Mouse (Mus musculus) forebrain, embryonic 12.5 days (tissue): ENCODE measurements at regions not wholly inside any gene's neighbourhood (a gene's known extent, or its start where the extent isn't known, plus 50 kb on each side); places are given as distances from the start of the nearest gene placed in this dataset.

Source experiments
- ATAC-seq: fragments of 200-750 bp; cut with Nextera tagmentation; 2 replicates; pipeline ENCODE4 v1.8.0; 2017; ENCODE audit warnings: moderate TSS enrichment; ENCODE audit not compliant: low FRiP score
- H3K27ac ChIP-seq: fragments of 300-500 bp; sonication (generic); 2 replicates; pipeline ENCODE4 v1.5.1; 2016; ENCODE audit warnings: mild to moderate bottlenecking
- H3K27me3 ChIP-seq: fragments of 300-500 bp; sonication (generic); 2 replicates; pipeline ENCODE4 v1.6.1; 2016; ENCODE audit warnings: mild to moderate bottlenecking
- H3K36me3 ChIP-seq: fragments of 300-500 bp; sonication (generic); replicated peaks from 2 replicates; pipeline ENCODE4 v1.6.1; 2016; ENCODE audit warnings: mild to moderate bottlenecking
- H3K4me1 ChIP-seq: fragments of 300-500 bp; sonication (generic); 2 replicates; pipeline ENCODE4 v1.6.1; 2016
- H3K4me2 ChIP-seq: fragments of 300-500 bp; sonication (generic); 2 replicates; pipeline ENCODE4 v1.6.1; 2016; ENCODE audit warnings: mild to moderate bottlenecking, moderate library complexity
- H3K4me3 ChIP-seq: fragments of 300-500 bp; sonication (generic); replicated peaks from 2 replicates; pipeline ENCODE4 v1.5.1; 2016; ENCODE audit warnings: mild to moderate bottlenecking
- H3K9ac ChIP-seq: fragments of 300-500 bp; sonication (generic); 2 replicates; pipeline ENCODE4 v1.6.1; 2016; ENCODE audit warnings: mild to moderate bottlenecking
- H3K9me3 ChIP-seq: fragments of 300-500 bp; sonication (generic); 2 replicates; pipeline ENCODE4 v1.6.1; 2016
- WGBS: fragments of 180-500 bp; shearing (Covaris S2); methylation state at CpG from one replicate; pipeline ENCODE4 v1.1.7; 2016; 5-methylcytosine and 5-hydroxymethylcytosine counted together

GRCm38 (mm10) chr8:89562597-89562996 lies 518.6 kb upstream of the Sall1 start:
- Histone ChIP-seq H3K4me2 (no peak overlapping the region), H3K4me1 (peaks cover 31% of the 10 kb centered on the region), H3K4me3 (no peak overlapping the region), H3K9ac (no peak overlapping the region), H3K27me3 (peaks cover 12% of the 10 kb centered on the region), H3K9me3 (no peaks in the 10 kb centered on the region), H3K27ac (no peak overlapping the region), H3K36me3 (no peaks in the 10 kb centered on the region)
- WGBS, result 72% methylated on average over 8 of the region's 8 CpGs
- no peak for ATAC-seq

- H3K9me3 ChIP-seq, result no peaks in the 10 kb centered on the region
- 46% methylated on average over 3 of the region's 3 CpGs for WGBS
- no peak for ATAC-seq
- H3K4me3 ChIP-seq, result no peak overlapping the region
- H3K27me3 ChIP-seq, result no peaks in the 10 kb centered on the region
- no peak overlapping the region for H3K27ac ChIP-seq
- H3K4me1 ChIP-seq, result no peaks in the 10 kb centered on the region
- no peak overlapping the region for H3K9ac ChIP-seq
- no peak overlapping the region for H3K4me2 ChIP-seq
- no peaks in the 10 kb centered on the region for H3K36me3 ChIP-seq
Observed at GRCm38 (mm10) chr8:89541231-89541630, 497.3 kb upstream of the Sall1 start.

GRCm38 (mm10) chr8:89534605-89535004 lies 490.6 kb upstream of the Sall1 start:
- Histone ChIP-seq H3K27me3 (no peaks in the 10 kb centered on the region), H3K27ac (no peak overlapping the region), H3K9ac (no peak overlapping the region), H3K9me3 (no peaks in the 10 kb centered on the region), H3K4me2 (no peak overlapping the region), H3K4me1 (no peaks in the 10 kb centered on the region), H3K36me3 (no peaks in the 10 kb centered on the region), H3K4me3 (no peak overlapping the region)
- no peak for ATAC-seq
- WGBS, result 84% methylated on average over 10 of the region's 10 CpGs

- Histone ChIP-seq H3K36me3 (no peaks in the 10 kb centered on the region), H3K9me3 (no peaks in the 10 kb centered on the region), H3K27ac (no peak overlapping the region), H3K9ac (no peak overlapping the region), H3K4me1 (no peaks in the 10 kb centered on the region), H3K4me2 (no peak overlapping the region), H3K4me3 (no peak overlapping the region), H3K27me3 (no peaks in the 10 kb centered on the region)
- WGBS, result 93% methylated on average over 6 of the region's 6 CpGs
- ATAC-seq, result no peak
Observed at GRCm38 (mm10) chr8:89525041-89525440, 481.1 kb upstream of the Sall1 start.

GRCm38 (mm10) chr8:89523336-89523735 lies 479.4 kb upstream of the Sall1 start:
- H3K9me3 ChIP-seq, result no peaks in the 10 kb centered on the region
- no peak overlapping the region for H3K27ac ChIP-seq
- H3K4me2 ChIP-seq, result no peak overlapping the region
- H3K4me3 ChIP-seq, result no peak overlapping the region
- no peaks in the 10 kb centered on the region for H3K4me1 ChIP-seq
- no peaks in the 10 kb centered on the region for H3K36me3 ChIP-seq
- H3K27me3 ChIP-seq, result no peaks in the 10 kb centered on the region
- 82% methylated on average over 3 of the region's 3 CpGs for WGBS
- ATAC-seq, result no peak
- H3K9ac ChIP-seq, result no peak overlapping the region

GRCm38 (mm10) chr8:89516602-89517001 lies 472.6 kb upstream of the Sall1 start:
- Histone ChIP-seq H3K4me3 (no peak overlapping the region), H3K4me1 (peaks cover 5% of the 10 kb centered on the region; the same call in 1 of the 2 replicates), H3K9me3 (no peaks in the 10 kb centered on the region), H3K27ac (no peak overlapping the region), H3K36me3 (no peaks in the 10 kb centered on the region), H3K9ac (no peak overlapping the region), H3K27me3 (no peaks in the 10 kb centered on the region), H3K4me2 (no peak overlapping the region)
- WGBS, result 20% methylated on average over 2 of the region's 2 CpGs
- no peak for ATAC-seq

- Histone ChIP-seq H3K27me3 (no peaks in the 10 kb centered on the region), H3K9me3 (no peaks in the 10 kb centered on the region), H3K27ac (no peak overlapping the region), H3K4me2 (no peak overlapping the region), H3K36me3 (no peaks in the 10 kb centered on the region), H3K4me1 (peaks cover 5% of the 10 kb centered on the region; the same call in 1 of the 2 replicates), H3K9ac (no peak overlapping the region), H3K4me3 (no peak overlapping the region)
- ATAC-seq, result no peak
- WGBS, result 90% methylated on average over 3 of the region's 3 CpGs
Observed at GRCm38 (mm10) chr8:89514270-89514669, 470.3 kb upstream of the Sall1 start.

GRCm38 (mm10) chr8:89507639-89508038 lies 463.7 kb upstream of the Sall1 start:
- H3K9ac ChIP-seq, result no peak overlapping the region
- no peaks in the 10 kb centered on the region for H3K36me3 ChIP-seq
- H3K27me3 ChIP-seq, result no peaks in the 10 kb centered on the region
- no peak overlapping the region for H3K4me2 ChIP-seq
- no peak overlapping the region for H3K27ac ChIP-seq
- WGBS, result 55% methylated on average over 6 of the region's 6 CpGs
- H3K9me3 ChIP-seq, result no peaks in the 10 kb centered on the region
- H3K4me1 ChIP-seq, result no peaks in the 10 kb centered on the region
- H3K4me3 ChIP-seq, result no peak overlapping the region
- no peak for ATAC-seq

- Histone ChIP-seq H3K4me2 (no peak overlapping the region), H3K9ac (no peak overlapping the region), H3K27ac (no peak overlapping the region), H3K36me3 (no peaks in the 10 kb centered on the region), H3K4me1 (no peaks in the 10 kb centered on the region), H3K9me3 (no peaks in the 10 kb centered on the region), H3K27me3 (no peaks in the 10 kb centered on the region), H3K4me3 (no peak overlapping the region)
- WGBS, result 70% methylated on average over 4 of the region's 4 CpGs
- ATAC-seq, result no peak
Observed at GRCm38 (mm10) chr8:89503545-89504234, 459.7 kb upstream of the Sall1 start.

- Histone ChIP-seq H3K9me3 (no peaks in the 10 kb centered on the region), H3K27me3 (no peaks in the 10 kb centered on the region), H3K4me3 (no peak overlapping the region), H3K4me2 (no peak overlapping the region), H3K27ac (no peak overlapping the region), H3K36me3 (no peaks in the 10 kb centered on the region), H3K9ac (no peak overlapping the region), H3K4me1 (no peaks in the 10 kb centered on the region)
- WGBS, result 93% methylated on average over 6 of the region's 6 CpGs
- ATAC-seq, result no peak
Observed at GRCm38 (mm10) chr8:89503030-89503429, 459.1 kb upstream of the Sall1 start.

GRCm38 (mm10) chr8:89501756-89502155 lies 457.8 kb upstream of the Sall1 start:
- H3K4me3 ChIP-seq, result no peak overlapping the region
- no peak overlapping the region for H3K9ac ChIP-seq
- H3K4me1 ChIP-seq, result no peaks in the 10 kb centered on the region
- no peaks in the 10 kb centered on the region for H3K9me3 ChIP-seq
- H3K27me3 ChIP-seq, result no peaks in the 10 kb centered on the region
- no peak for ATAC-seq
- H3K36me3 ChIP-seq, result no peaks in the 10 kb centered on the region
- no peak overlapping the region for H3K27ac ChIP-seq
- 91% methylated on average over 6 of the region's 6 CpGs for WGBS
- H3K4me2 ChIP-seq, result no peak overlapping the region

GRCm38 (mm10) chr8:89499831-89500230 lies 455.9 kb upstream of the Sall1 start:
- WGBS, result 89% methylated on average over 6 of the region's 6 CpGs

GRCm38 (mm10) chr8:89498088-89498695 lies 454.2 kb upstream of the Sall1 start:
- Histone ChIP-seq H3K4me3 (no peak overlapping the region), H3K27ac (no peak overlapping the region), H3K27me3 (no peaks in the 10 kb centered on the region), H3K4me1 (no peaks in the 10 kb centered on the region), H3K4me2 (no peak overlapping the region), H3K9ac (no peak overlapping the region), H3K9me3 (no peaks in the 10 kb centered on the region), H3K36me3 (no peaks in the 10 kb centered on the region)
- WGBS, result 51% methylated on average over 6 of the region's 6 CpGs
- ATAC-seq, result no peak

More at GRCm38 (mm10) chr8:89499831-89500230, 455.9 kb upstream of the Sall1 start:
- Histone ChIP-seq H3K4me3 (no peak overlapping the region), H3K9me3 (no peaks in the 10 kb centered on the region), H3K27me3 (no peaks in the 10 kb centered on the region), H3K4me2 (no peak overlapping the region), H3K27ac (no peak overlapping the region), H3K9ac (no peak overlapping the region), H3K4me1 (no peaks in the 10 kb centered on the region), H3K36me3 (no peaks in the 10 kb centered on the region)
- no peak for ATAC-seq
